Mouse (Mus musculus) limb, embryonic 14.5 days (tissue): ENCODE measurements around the gene Arhgap8. TPM values are rescaled to one million over a fixed set of nuclear protein-coding genes. Genes with fewer than 3 reads are reported as not detected.
A peak's percentile ranks its signal among the peaks of the same experiment; 100 is the strongest.
"Not testable (repeated sequence)": the region's sequence is repeated elsewhere in the genome, so short reads cannot be mapped to it uniquely, and the experiment has no call there.

ENCODE experiments used
- ATAC-seq: fragments of 200-750 bp; cut with Nextera tagmentation; 2 replicates; pipeline ENCODE4 v1.8.0; 2017; ENCODE audit warnings: low read depth, moderate number of reproducible peaks, moderate TSS enrichment; ENCODE audit not compliant: low FRiP score
- DNase-seq: peaks from one replicate; pipeline ENCODE4 v3.0.0-alpha.2; 2015; ENCODE audit warnings: low spot score
- H3K27ac ChIP-seq: fragments of 300-500 bp; sonication (generic); replicated peaks from 2 replicates; pipeline ENCODE4 v1.5.1; 2014; ENCODE audit warnings: low read depth, mild to moderate bottlenecking, low read length, moderate library complexity, mixed read lengths
- H3K27me3 ChIP-seq: fragments of 300-500 bp; sonication (generic); 2 replicates; pipeline ENCODE4 v1.6.1; 2014; ENCODE audit warnings: low read length, mixed read lengths; ENCODE audit not compliant: control insufficient read depth, insufficient read depth
- H3K36me3 ChIP-seq: fragments of 300-500 bp; sonication (generic); 2 replicates; pipeline ENCODE4 v1.6.1; 2014; ENCODE audit warnings: mild to moderate bottlenecking, low read length, moderate library complexity, mixed read lengths; ENCODE audit not compliant: control insufficient read depth, insufficient read depth
- H3K4me1 ChIP-seq: fragments of 300-500 bp; sonication (generic); 2 replicates; pipeline ENCODE4 v1.6.1; 2014; ENCODE audit warnings: antibody characterized with exemption, low read length, mixed read lengths; ENCODE audit not compliant: control insufficient read depth, insufficient read depth
- H3K4me2 ChIP-seq: fragments of 300-500 bp; sonication (generic); replicated peaks from 2 replicates; pipeline ENCODE4 v1.6.1; 2014; ENCODE audit warnings: low read depth, mild to moderate bottlenecking, low read length, moderate library complexity; ENCODE audit not compliant: severe bottlenecking
- H3K4me3 ChIP-seq: fragments of 300-500 bp; sonication (generic); replicated peaks from 2 replicates; pipeline ENCODE4 v1.5.1; 2014; ENCODE audit warnings: low read length
- H3K9ac ChIP-seq: fragments of 300-500 bp; sonication (generic); 2 replicates; pipeline ENCODE4 v1.6.1; 2014; ENCODE audit warnings: mild to moderate bottlenecking, low read depth, low read length, moderate library complexity; ENCODE audit not compliant: severe bottlenecking
- H3K9me3 ChIP-seq: fragments of 300-500 bp; sonication (generic); 2 replicates; pipeline ENCODE4 v1.6.1; 2016; ENCODE audit warnings: low read length; ENCODE audit not compliant: control insufficient read depth
- POLR2A ChIP-seq: fragments of 200-500 bp; IDR thresholded peaks from 2 replicates; pipeline ENCODE4 v1.8.0; 2012; ENCODE audit warnings: inconsistent platforms, mild to moderate bottlenecking, moderate library complexity, borderline replicate concordance; ENCODE audit not compliant: insufficient read depth, insufficient read length; ENCODE audit errors: extremely low read depth
- WGBS: fragments of 180-500 bp; shearing (Covaris S2); extraction: QIAGEN DNeasy Blood & Tissue Kit; methylation state at CpG from one replicate; pipeline ENCODE4 v1.1.7; 2014; 5-methylcytosine and 5-hydroxymethylcytosine counted together
- polyA plus RNA-seq, 2 experiments: library from polyadenylated mRNA; depleted of rRNA in 1 of 2; stranded (reverse) in 1 of 2; unstranded in 1 of 2; fragments of >200 nt; fragmentation: Nextera tagmentation in 1 of 2; extraction: Ambion mirVana in 1 of 2; gene quantifications; 2 replicates each; pipeline versions ENCODE4 v1.2.1 to v1.2.3; 2012 to 2014

Gene Arhgap8
- polyA plus RNA-seq, 2 experiments: 5.4 to 8.2 TPM

DNA sequence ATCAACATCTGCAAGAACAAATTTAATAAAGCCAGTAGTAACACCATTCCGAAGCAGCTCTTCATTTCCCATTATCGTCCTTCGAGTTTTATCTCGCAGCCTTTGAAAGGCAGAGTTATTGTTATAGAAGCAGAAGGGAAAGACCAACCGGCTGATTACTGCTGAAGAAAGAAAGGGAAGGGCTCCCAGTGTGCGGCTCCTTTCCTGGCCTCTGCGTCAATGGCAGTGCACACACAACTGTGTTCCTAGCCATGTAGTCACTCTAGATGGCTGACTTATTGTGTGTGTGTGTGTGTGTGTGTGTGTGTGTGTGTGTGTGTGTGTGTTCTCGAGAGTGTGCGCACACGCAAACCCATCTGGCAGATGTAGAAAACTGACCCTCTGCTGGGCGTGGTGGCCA, 4.7 kb upstream of the Arhgap8 start:
- H3K4me1 ChIP-seq: peaks cover 15% of the 10 kb centered on the region
- no peaks in the 10 kb centered on the region for H3K9me3 ChIP-seq
- 0 out of 2 replicates have a peak, but pooled peaks cover 4% of the 10 kb centered on the region for H3K27me3 ChIP-seq
- no peak for TF ChIP-seq POLR2A
- peak overlapping the region; percentile 59; the same call in 1 of the 2 replicates for H3K27ac ChIP-seq
- ATAC-seq (0 out of 2 replicates have a peak, but pooled peaks have one; percentile 7), DNase-seq (no peak)
- H3K9ac ChIP-seq: peak overlapping the region; percentile 12
- no peak overlapping the region; the same call in 1 of the 2 replicates for H3K4me3 ChIP-seq
- no peaks in the 10 kb centered on the region for H3K36me3 ChIP-seq
- 42% methylated on average over 11 of the region's 11 CpGs for WGBS
- H3K4me2 ChIP-seq: peak overlapping the region; percentile 44

DNA sequence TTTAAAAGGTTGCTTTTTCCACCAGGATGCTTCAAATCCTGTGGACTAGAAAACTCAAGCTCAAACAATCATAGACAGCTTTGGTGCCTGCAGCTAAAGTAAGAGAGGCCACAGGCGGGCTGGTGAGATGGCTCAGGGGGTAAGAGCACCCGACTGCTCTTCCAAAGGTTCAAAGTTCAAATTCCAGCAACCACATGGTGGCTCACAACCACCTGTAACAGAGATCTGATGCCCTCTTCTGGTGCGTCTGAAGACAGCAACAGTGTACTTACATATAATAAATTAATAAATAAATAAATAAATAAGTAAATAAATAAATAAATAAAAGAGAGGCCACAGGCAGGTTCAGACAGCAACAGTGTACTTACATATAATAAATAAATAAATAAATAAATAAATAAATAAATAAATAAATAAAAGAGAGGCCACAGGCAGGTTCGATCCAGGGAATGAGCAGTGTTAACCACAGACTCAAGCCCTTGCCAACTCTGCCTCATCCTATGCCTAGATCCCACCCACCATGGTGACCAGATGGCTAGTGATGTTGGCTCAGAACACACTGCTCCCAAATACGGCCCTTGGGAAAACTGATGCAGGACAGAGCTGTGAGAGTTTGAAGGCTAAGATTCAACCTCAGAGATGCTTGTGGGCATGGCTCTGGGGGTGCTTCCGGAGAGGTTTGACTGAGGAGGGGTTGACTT, 2.1 kb upstream of the Arhgap8 start:
- not testable (repeated sequence) for H3K4me2 ChIP-seq, H3K4me3 ChIP-seq, ATAC-seq, H3K36me3 ChIP-seq, H3K27me3 ChIP-seq, H3K27ac ChIP-seq, H3K9me3 ChIP-seq, H3K9ac ChIP-seq, DNase-seq
- H3K4me1 ChIP-seq: peaks cover 23% of the 10 kb centered on the region
- 61% methylated on average over 6 of the region's 6 CpGs for WGBS

DNA sequence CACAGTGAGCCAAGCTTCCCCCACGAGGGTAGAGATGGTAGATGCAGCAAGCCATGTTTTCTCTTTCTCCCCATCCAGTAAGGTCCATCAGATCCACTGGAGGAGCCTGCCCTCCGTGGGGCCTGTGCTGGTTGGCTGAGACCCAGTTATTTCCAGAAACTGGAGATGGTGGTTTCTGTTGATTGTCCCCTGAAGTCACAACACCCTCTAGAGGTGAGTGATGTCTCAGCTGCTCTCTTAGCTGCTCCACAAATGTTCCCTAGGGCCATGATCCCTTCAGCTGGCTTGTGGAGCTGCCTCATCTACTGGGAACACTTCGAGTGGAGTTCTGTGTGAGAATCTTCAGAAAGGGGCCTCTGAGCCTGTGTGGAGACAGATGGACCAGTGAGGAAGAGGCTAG, 1.1 kb upstream of the Arhgap8 start:
- 48% methylated on average over 3 of the region's 3 CpGs for WGBS
- Histone ChIP-seq H3K9me3 (no peaks in the 10 kb centered on the region), H3K4me2 (no peak overlapping the region), H3K27ac (no peak overlapping the region), H3K9ac (no peak overlapping the region), H3K4me1 (peaks cover 23% of the 10 kb centered on the region), H3K36me3 (no peaks in the 10 kb centered on the region), H3K27me3 (0 out of 2 replicates have a peak, but pooled peaks cover 4% of the 10 kb centered on the region), H3K4me3 (no peak overlapping the region)
- no peak for DNase-seq
- TF ChIP-seq POLR2A: no peak
- no peak for ATAC-seq

DNA sequence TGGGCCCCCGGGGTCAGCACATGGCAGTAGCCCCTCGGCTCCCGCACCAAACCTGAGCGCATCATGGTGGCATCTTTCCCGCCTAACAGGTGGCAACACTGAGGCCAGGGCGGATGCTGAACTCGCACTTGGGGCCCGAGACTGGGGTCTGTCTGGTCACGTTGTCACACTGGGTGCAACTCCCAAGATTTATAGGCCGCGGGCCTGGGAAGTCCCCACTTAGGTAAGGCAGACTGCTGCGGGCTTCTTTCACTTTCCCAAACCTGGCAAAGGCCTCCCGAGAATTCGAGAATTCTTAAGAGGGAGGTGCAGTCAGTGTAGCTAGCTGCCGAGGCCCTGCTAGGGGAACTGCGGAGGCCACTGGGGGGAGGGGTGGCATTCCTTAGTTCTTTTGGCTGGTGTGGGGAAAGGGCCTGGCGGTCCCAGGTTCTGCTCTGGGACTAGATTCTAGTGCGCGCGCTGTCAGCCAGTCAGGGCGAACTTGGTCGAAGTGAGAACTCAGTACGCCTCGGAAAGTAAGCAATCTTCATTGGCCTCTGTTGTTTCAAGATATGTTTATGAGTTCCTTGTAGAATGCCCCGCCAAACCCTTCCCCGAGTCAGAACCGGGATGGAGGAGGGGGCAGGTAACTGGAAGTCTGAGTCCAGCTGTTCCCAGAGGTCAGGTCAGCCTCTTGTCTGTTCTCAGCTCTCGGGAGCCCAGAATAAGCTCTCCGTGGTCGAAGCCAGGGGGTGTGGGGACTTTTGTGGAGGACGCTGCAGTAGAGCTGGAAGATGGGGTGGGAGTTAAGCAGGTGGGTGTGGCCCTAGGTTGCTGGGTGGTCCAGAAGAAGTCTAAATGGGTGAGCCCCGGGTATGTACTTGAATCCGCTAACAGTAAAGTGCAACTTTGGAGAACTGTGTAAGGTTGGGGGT, 696 bp downstream of the Arhgap8 start:
- Histone ChIP-seq H3K9me3 (no peaks in the 10 kb centered on the region), H3K4me2 (peak overlapping the region; percentile 79), H3K4me3 (peak overlapping the region; percentile 41), H3K4me1 (peaks cover 16% of the 10 kb centered on the region), H3K9ac (peak overlapping the region; percentile 50), H3K27ac (0 out of 2 replicates have a peak overlapping the region, but pooled peaks have one; percentile 19), H3K27me3 (0 out of 2 replicates have a peak, but pooled peaks cover 4% of the 10 kb centered on the region), H3K36me3 (no peaks in the 10 kb centered on the region)
- no peak for TF ChIP-seq POLR2A
- peak; percentile 62 for DNase-seq
- WGBS: 3% methylated on average over 33 of the region's 33 CpGs
- peak; percentile 67 for ATAC-seq

DNA sequence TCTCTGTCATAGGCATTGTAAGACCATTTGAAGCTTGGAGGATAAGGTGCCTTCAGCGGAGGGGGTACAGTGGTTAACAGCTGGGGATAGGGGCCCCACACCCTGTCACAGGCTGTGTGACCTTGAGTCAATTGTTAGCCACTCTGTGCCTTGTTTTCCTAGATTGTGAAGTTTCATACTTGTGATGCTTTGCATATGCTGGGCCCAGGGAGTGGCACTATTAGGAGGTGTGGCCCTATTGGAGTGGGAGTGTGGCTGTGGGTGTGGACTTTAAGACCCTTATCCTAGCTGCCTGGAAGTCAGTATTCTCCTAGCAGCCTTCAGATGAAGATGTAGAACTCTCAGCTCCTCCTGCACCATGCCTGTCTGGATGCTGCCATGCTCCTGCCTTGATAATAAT, 3.8 kb downstream of the Arhgap8 start:
- not testable (repeated sequence) for H3K4me2 ChIP-seq, H3K4me3 ChIP-seq, H3K27ac ChIP-seq, DNase-seq, ATAC-seq, H3K9me3 ChIP-seq, H3K27me3 ChIP-seq, H3K9ac ChIP-seq, H3K36me3 ChIP-seq
- peaks cover 19% of the 10 kb centered on the region for H3K4me1 ChIP-seq
- WGBS: 83% methylated on average over 1 of the region's 1 CpGs
